Mouse (Mus musculus) hindbrain, embryonic 12.5 days (tissue): Measurements from ENCODE around the gene Myadm. TPM values are rescaled to one million over a fixed set of nuclear protein-coding genes. Genes with fewer than 3 reads are reported as not detected.
"Not testable (repeated sequence)": the region's sequence is repeated elsewhere in the genome, so short reads cannot be mapped to it uniquely, and the experiment has no call there.

Experiments used
- ATAC-seq: fragments of 200-750 bp; cut with Nextera tagmentation; 2 replicates; pipeline ENCODE4 v1.8.0; 2017; ENCODE audit warnings: moderate TSS enrichment; ENCODE audit not compliant: low FRiP score
- H3K27ac ChIP-seq: fragments of 300-500 bp; sonication (generic); 2 replicates; pipeline ENCODE4 v1.5.1; 2016; ENCODE audit warnings: mild to moderate bottlenecking
- H3K27me3 ChIP-seq: fragments of 300-500 bp; sonication (generic); 2 replicates; pipeline ENCODE4 v1.6.1; 2016; ENCODE audit warnings: mild to moderate bottlenecking
- H3K36me3 ChIP-seq: fragments of 300-500 bp; sonication (generic); 2 replicates; pipeline ENCODE4 v1.6.1; 2016; ENCODE audit warnings: mild to moderate bottlenecking
- H3K4me1 ChIP-seq: fragments of 300-500 bp; sonication (generic); 2 replicates; pipeline ENCODE4 v1.6.1; 2016
- H3K4me2 ChIP-seq: fragments of 300-500 bp; sonication (generic); replicated peaks from 2 replicates; pipeline ENCODE4 v1.6.1; 2016; ENCODE audit warnings: mild to moderate bottlenecking
- H3K4me3 ChIP-seq: fragments of 300-500 bp; sonication (generic); 2 replicates; pipeline ENCODE4 v1.5.1; 2016; ENCODE audit warnings: mild to moderate bottlenecking
- H3K9ac ChIP-seq: fragments of 300-500 bp; sonication (generic); 2 replicates; pipeline ENCODE4 v1.6.1; 2016; ENCODE audit warnings: mild to moderate bottlenecking, moderate library complexity
- H3K9me3 ChIP-seq: fragments of 300-500 bp; sonication (generic); replicated peaks from 2 replicates; pipeline ENCODE4 v1.6.1; 2016; ENCODE audit warnings: mild to moderate bottlenecking
- WGBS: fragments of 180-500 bp; shearing (Covaris S2); methylation state at CpG from one replicate; pipeline ENCODE4 v1.1.7; 2016; 5-methylcytosine and 5-hydroxymethylcytosine counted together
- polyA plus RNA-seq: library from polyadenylated mRNA; unstranded; fragments of >200 nt; fragmentation: Nextera tagmentation; extraction: Ambion mirVana; gene quantifications from 2 replicates; pipeline ENCODE4 v1.2.1, GENCODE M21; 2016

Myadm gene
- polyA plus RNA-seq, 1 experiment from 2014 or later, result 36.1 TPM

DNA sequence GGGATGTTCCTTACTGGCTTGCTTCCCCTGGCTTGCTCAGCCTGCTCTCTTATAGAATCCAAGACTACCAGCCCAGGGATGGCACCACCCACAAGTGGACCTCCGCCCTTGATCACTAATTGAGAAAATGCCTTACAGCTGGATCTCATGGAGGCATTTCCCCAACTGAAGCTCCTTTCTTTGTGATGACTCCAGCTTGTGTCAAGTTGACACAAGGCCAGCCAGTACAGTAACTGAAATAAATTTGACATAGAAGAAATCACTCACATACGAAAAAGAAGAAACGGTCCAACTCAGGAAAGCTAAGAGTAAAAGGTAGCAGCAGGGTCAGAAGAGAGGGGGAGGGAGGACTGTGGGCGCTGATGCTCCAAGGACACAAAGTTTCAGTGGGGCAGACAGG, 12.1 kb upstream of the Myadm start:
- not testable (repeated sequence) for ATAC-seq, H3K36me3 ChIP-seq, H3K27ac ChIP-seq, H3K4me1 ChIP-seq, H3K27me3 ChIP-seq, H3K4me2 ChIP-seq, H3K9ac ChIP-seq, H3K9me3 ChIP-seq, H3K4me3 ChIP-seq
- WGBS, result 52% methylated on average over 4 of the region's 4 CpGs

DNA sequence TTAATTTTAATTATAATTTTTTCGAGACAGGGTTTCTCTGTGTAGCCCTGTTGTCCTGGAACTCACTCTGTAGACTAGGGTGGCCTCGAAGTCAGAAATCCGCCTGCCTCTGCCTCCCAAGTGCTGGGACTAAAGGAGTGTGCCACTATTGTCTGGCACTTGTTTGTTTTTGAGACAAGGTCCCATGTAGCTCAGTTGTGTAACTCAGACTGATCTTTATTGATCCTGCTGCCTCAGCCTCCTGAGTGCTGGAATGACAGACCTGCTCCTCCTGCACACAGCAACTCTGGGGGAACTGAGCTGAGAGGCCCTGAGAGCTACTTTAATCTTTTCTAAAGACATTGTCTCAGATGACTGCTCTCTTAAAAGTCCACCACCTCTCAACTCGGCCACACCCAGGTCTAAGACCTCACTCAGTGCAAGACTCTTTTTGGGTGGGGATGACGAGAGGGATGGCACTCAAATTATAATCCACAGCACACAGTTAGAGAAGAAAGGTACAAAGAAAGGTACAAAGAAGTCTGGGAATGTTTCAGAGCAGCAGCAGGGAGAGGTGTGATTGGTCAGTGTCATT, 8.7 kb upstream of the Myadm start:
- 72% methylated on average over 5 of the region's 5 CpGs for WGBS
- H3K4me1 ChIP-seq, result 0 out of 2 replicates have a peak, but pooled peaks cover 2% of the 10 kb centered on the region
- no peaks in the 10 kb centered on the region for H3K9me3 ChIP-seq
- no peak overlapping the region for H3K27ac ChIP-seq
- ATAC-seq, result no peak
- no peak overlapping the region for H3K4me3 ChIP-seq
- no peak overlapping the region for H3K4me2 ChIP-seq
- H3K27me3 ChIP-seq, result no peaks in the 10 kb centered on the region
- no peak overlapping the region for H3K9ac ChIP-seq
- H3K36me3 ChIP-seq, result no peaks in the 10 kb centered on the region

DNA sequence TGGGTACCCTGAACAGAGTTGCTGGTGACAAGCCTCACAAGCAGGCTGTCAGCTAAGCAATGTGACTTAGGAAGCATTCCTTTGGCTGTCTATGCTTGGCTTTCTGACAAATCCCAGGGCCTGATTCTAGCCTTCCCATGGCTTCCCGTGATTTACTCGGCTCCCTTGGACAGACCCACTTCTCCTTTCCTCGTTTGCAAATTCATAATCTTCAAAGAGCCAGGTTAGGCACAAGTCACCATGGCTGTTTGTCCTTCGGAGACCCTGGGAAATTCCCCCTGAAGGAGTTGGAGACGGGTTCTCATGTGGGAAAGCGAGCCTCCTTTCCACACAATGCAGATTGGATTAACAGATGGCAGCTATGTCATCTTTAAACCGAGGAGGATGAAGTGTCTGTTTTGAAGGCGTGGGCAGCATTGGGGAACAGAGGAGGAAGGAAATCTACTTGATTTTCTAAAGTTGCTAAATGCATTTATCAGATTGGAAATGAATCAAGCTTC, 8.2 kb upstream of the Myadm start:
- ATAC-seq, result no peak
- H3K9me3 ChIP-seq, result no peaks in the 10 kb centered on the region
- H3K27me3 ChIP-seq, result no peaks in the 10 kb centered on the region
- H3K9ac ChIP-seq, result no peak overlapping the region
- H3K36me3 ChIP-seq, result no peaks in the 10 kb centered on the region
- no peak overlapping the region for H3K4me2 ChIP-seq
- 0 out of 2 replicates have a peak, but pooled peaks cover 2% of the 10 kb centered on the region for H3K4me1 ChIP-seq
- H3K27ac ChIP-seq, result no peak overlapping the region
- 59% methylated on average over 8 of the region's 8 CpGs for WGBS
- H3K4me3 ChIP-seq, result no peak overlapping the region

DNA sequence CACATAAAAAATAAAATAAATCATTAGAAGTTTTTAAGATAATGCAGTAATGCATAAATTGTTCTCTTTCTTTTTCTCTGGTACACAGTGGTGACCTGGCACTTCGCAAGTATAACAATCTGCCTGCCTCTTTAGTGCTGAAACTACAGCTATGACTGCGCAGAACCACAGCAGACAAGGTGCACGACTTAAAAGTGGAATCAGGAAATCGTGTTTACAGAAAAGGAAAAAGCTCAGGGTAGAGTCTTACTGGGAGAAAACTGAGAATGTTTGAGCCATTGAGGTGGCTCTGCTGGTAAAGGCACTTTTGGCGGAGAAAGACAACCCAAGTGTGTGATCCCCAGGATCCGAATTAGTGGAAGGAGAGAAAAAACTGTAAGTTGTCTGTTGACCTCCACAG, 7.1 kb upstream of the Myadm start:
- no peak overlapping the region for H3K4me2 ChIP-seq
- no peaks in the 10 kb centered on the region for H3K36me3 ChIP-seq
- H3K9ac ChIP-seq, result no peak overlapping the region
- WGBS, result 85% methylated on average over 6 of the region's 6 CpGs
- ATAC-seq, result no peak
- 0 out of 2 replicates have a peak, but pooled peaks cover 2% of the 10 kb centered on the region for H3K4me1 ChIP-seq
- H3K27ac ChIP-seq, result no peak overlapping the region
- no peaks in the 10 kb centered on the region for H3K27me3 ChIP-seq
- H3K9me3 ChIP-seq, result no peaks in the 10 kb centered on the region
- H3K4me3 ChIP-seq, result no peak overlapping the region

DNA sequence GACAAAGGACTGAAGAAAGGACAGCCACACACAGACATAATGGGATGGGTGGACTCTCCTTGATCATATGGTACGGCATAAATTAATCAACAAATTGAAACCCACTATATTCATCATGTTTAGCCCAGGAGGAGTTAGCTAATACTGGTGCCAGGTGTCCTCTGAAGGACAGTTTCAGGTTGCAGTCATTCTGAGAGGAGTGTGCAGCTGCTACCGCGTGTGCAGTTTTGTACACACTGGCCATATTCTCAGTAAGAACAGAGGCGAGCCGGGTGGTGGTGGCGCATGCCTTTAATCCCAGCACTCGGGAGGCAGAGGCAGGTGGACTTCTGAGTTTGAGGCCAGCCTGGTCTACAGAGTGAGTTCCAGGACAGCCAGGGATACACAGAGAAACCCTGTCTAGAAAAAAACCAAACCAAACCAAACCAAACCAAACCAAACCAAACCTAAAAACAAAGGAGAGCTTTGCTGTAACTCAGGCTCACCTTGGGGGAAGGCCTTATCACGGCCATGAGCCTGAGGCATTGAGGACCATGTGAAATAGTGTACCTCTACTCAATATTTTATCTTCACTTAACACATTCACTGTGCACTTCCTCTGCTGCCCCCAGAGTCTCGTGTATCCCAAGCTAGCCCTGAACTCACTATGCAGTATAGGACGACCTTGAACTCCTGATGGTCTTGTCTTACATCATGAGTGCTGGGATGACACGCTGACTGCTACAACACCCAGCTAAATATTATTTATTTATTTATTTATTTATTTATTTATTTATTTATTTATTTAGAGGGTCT, 5.6 kb upstream of the Myadm start:
- no peaks in the 10 kb centered on the region for H3K9me3 ChIP-seq
- ATAC-seq, result no peak
- no peak overlapping the region for H3K9ac ChIP-seq
- H3K36me3 ChIP-seq, result no peaks in the 10 kb centered on the region
- H3K4me2 ChIP-seq, result no peak overlapping the region
- no peaks in the 10 kb centered on the region for H3K4me1 ChIP-seq
- H3K27me3 ChIP-seq, result no peaks in the 10 kb centered on the region
- WGBS, result 88% methylated on average over 11 of the region's 11 CpGs
- no peak overlapping the region for H3K4me3 ChIP-seq
- no peak overlapping the region for H3K27ac ChIP-seq

DNA sequence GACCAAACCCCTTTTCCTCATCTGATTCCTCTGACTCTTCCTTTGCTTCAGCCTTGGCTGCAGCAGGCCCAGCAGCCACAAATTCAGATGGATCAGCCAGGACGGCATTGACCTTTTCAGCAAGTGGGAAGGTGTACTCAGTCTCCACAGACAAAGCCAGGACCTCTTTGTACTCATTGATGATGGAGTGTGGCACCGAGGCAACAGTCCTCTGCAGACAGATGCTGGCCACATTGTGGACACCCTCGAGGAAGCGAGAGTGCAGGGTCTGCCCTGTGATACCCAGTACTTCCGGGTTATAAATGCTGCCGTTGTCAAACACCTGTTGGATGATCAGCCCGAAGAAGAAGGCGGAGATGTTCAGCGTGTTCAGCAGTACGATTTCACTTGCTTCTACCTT, 4.3 kb upstream of the Myadm start:
- no peak for ATAC-seq
- 86% methylated on average over 10 of the region's 10 CpGs for WGBS

DNA sequence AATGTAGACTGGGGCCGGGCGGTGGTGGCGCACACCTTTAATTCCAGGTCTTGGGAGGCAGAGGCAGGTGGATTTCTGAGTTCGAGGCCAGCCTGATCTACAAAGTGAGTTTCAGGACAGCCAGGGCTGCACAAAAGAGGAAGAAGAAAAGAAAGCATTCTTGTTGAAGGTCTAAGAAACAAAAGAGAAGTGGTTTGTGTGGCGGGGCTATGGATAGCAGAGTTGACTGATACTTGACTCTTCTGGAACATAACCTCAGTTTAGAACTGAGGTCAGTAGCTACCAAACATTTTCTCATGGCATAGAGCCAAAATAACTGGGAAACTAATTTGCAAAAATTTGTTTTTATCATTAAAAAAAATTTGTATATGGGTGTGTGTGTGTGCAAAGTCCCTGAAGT, 2.8 kb upstream of the Myadm start:
- no peak for ATAC-seq
- WGBS, result 87% methylated on average over 5 of the region's 5 CpGs
- no peak overlapping the region for H3K27ac ChIP-seq
- no peak overlapping the region for H3K9ac ChIP-seq
- H3K36me3 ChIP-seq, result no peaks in the 10 kb centered on the region
- peaks cover 11% of the 10 kb centered on the region for H3K4me1 ChIP-seq
- H3K4me3 ChIP-seq, result no peak overlapping the region
- H3K9me3 ChIP-seq, result no peaks in the 10 kb centered on the region
- no peaks in the 10 kb centered on the region for H3K27me3 ChIP-seq
- H3K4me2 ChIP-seq, result no peak overlapping the region

More for the DNA sequence above, 4.3 kb upstream of the Myadm start:
- no peak overlapping the region for H3K27ac ChIP-seq
- no peaks in the 10 kb centered on the region for H3K4me1 ChIP-seq
- H3K9me3 ChIP-seq, result no peaks in the 10 kb centered on the region
- H3K4me2 ChIP-seq, result no peak overlapping the region
- H3K9ac ChIP-seq, result no peak overlapping the region
- H3K36me3 ChIP-seq, result no peaks in the 10 kb centered on the region
- H3K4me3 ChIP-seq, result no peak overlapping the region
- no peaks in the 10 kb centered on the region for H3K27me3 ChIP-seq

DNA sequence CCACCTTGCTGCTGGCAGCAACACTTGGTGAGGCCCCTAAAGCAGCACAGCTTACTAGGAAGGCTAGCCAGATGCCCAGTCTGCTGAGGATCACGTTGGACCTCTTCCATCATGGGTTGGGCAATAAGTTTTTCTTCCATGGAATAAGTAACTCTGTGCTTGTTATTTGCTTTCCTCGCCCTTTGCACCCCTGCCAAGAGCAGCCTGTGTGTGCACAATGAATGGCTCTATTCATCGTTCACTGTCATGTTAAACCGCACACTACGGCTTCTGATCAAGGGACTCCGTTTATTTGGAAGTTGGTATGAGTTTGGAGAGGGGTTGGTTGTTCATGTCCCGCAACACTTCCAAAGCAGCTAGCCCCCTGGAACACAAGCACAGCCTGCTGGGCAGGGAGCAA, 1.7 kb upstream of the Myadm start:
- 52% methylated on average over 7 of the region's 7 CpGs for WGBS
- Histone ChIP-seq H3K4me2 (no peak overlapping the region), H3K27me3 (no peaks in the 10 kb centered on the region), H3K27ac (no peak overlapping the region), H3K9me3 (no peaks in the 10 kb centered on the region), H3K4me1 (peaks cover 16% of the 10 kb centered on the region), H3K36me3 (no peaks in the 10 kb centered on the region), H3K9ac (no peak overlapping the region), H3K4me3 (no peak overlapping the region)
- ATAC-seq, result no peak

DNA sequence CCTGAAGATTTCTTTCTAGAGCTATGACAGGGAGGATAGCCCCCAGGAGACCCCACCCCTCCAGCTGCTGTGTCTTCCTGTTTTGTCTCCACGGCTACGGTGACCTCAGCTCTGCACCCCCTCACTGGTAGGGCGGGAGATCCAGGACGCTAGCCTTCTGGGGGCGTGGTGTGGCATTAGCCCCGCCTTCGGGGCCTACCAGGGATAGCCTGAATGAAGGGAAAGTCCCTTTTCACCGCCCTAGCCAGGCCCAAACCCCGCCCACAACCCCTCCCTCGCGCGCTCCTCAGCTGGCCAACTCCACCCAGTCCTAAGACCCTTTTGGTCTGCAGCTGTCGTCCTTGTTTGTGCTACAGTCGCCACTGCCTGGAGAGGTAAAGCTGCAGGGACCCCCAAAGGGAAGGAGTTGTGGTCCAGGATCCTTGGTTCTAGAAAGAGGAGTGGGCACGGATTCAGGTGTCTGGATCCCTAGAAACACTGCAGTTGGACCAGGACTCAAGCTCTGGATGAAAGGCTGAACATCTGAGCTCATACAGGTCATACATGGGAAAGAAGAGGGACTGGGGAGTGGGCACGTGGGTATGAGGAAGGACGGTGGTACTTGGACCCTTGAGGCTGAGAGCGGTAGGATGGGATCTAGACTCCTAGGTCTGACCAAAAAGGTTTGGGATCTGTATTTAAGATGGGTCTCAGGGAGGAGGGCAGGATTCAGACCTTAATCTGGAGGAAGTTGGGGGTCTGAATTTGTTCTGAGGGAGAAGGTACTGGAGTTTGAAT, 1.6 kb downstream of the Myadm start:
- ATAC-seq, result peak; percentile 93
- peak overlapping the region; percentile 66 for H3K4me2 ChIP-seq
- H3K27ac ChIP-seq, result peak overlapping the region; percentile 82
- H3K4me1 ChIP-seq, result peaks cover 21% of the 10 kb centered on the region
- no peaks in the 10 kb centered on the region for H3K9me3 ChIP-seq
- H3K4me3 ChIP-seq, result peak overlapping the region; percentile 45
- H3K9ac ChIP-seq, result peak overlapping the region; percentile 68
- no peaks in the 10 kb centered on the region for H3K27me3 ChIP-seq
- under 1% methylated on average over 18 of the region's 18 CpGs for WGBS
- H3K36me3 ChIP-seq, result peaks cover 8% of the 10 kb centered on the region; the same call in 1 of the 2 replicates

DNA sequence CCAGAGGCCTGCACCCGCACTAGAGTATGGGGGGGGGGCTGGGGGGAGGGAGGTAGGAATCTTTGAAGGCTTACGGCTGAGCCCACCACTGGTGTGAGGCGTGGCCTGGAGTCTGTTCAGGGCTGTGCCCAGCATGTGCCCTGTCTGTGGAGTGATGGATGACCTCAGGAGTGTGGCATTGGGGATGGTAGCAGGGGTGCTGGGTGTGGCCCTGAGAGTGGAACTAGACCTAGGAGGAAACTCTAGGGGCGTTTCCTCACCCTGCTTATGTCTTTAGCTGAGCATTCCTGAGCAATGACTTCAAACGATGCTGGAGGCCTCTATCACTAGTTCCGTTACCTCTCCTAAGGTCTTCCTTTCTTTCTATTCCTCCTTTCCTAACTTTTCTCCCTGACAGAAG, 2.3 kb downstream of the Myadm start:
- ATAC-seq, result peak; percentile 3; the same call in 1 of the 2 replicates
- Histone ChIP-seq H3K9ac (0 out of 2 replicates have a peak overlapping the region, but pooled peaks have one; percentile 68), H3K36me3 (peaks cover 13% of the 10 kb centered on the region; the same call in 1 of the 2 replicates), H3K4me1 (peaks cover 21% of the 10 kb centered on the region), H3K9me3 (no peaks in the 10 kb centered on the region), H3K4me3 (peak overlapping the region; percentile 45), H3K27me3 (no peaks in the 10 kb centered on the region), H3K4me2 (peak overlapping the region; percentile 66), H3K27ac (no peak overlapping the region)
- 33% methylated on average over 6 of the region's 6 CpGs for WGBS

DNA sequence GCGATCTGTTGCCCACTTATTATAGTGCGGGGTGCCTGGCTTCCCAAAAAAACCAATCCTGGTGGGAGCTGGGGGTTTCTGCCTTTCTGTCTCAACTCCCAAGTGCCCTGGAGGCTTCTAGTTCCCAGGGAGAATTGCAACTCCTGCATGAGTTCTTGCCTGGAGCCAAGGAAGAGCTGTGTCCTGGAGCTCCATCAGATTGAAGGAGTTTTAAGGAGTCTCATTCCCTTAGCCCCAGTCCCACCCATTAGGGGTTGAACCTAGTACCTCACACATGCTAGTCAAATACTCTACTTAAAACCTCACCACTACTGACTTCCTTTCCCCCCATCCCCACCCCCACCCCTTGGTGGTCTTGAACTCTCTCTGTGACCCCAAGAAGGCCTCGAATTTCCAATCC, 2.9 kb downstream of the Myadm start:
- no peak overlapping the region for H3K27ac ChIP-seq
- 0 out of 2 replicates have a peak overlapping the region, but pooled peaks have one; percentile 45 for H3K4me3 ChIP-seq
- 72% methylated on average over 3 of the region's 3 CpGs for WGBS
- peak overlapping the region; percentile 66 for H3K4me2 ChIP-seq
- no peak for ATAC-seq
- H3K27me3 ChIP-seq, result no peaks in the 10 kb centered on the region
- H3K36me3 ChIP-seq, result peaks cover 18% of the 10 kb centered on the region
- no peak overlapping the region for H3K9ac ChIP-seq
- no peaks in the 10 kb centered on the region for H3K9me3 ChIP-seq
- peaks cover 21% of the 10 kb centered on the region for H3K4me1 ChIP-seq

DNA sequence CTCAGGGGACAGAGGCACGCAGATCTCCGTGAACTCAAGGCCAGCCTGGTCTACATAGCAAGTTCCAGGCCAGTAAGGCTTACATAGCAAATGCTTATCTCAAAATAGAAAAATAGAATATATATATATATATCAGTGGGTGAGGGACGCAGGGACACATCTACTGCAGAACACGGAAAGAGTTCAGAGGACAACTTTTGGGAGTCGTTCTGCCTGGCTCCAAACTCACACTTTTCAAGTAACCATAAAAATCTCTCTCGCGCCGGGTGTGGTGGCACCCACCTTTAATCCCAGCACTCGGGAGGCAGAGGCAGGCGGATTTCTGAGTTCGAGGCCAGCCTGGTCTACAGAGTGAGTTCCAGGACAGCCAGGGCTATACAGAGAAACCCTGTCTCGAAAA, 3.4 kb downstream of the Myadm start:
- 73% methylated on average over 12 of the region's 12 CpGs for WGBS
- H3K4me3 ChIP-seq, result not testable (repeated sequence)
- peaks cover 21% of the 10 kb centered on the region for H3K4me1 ChIP-seq

More for the DNA sequence above, 3.4 kb downstream of the Myadm start:
- peaks cover 23% of the 10 kb centered on the region for H3K36me3 ChIP-seq
- H3K27ac ChIP-seq, H3K9ac ChIP-seq, H3K9me3 ChIP-seq, H3K27me3 ChIP-seq, ATAC-seq: not testable (repeated sequence)
- peak overlapping the region; percentile 66 for H3K4me2 ChIP-seq
